Mouse (Mus musculus) gastrocnemius, adult 2 months (tissue): ENCODE results near the gene 2300002M23Rik. TPM values are rescaled to one million over a fixed set of nuclear protein-coding genes. Genes with fewer than 3 reads are reported as not detected.
A peak's percentile ranks its signal among the peaks of the same experiment; 100 is the strongest.

Experiments
- DNase-seq: peaks from one replicate; pipeline ENCODE4 v3.0.0; 2022
- H3K27ac ChIP-seq: fragments of 200-600 bp; 2 replicates; pipeline ENCODE4 v1.8.1; 2022; ENCODE audit warnings: mild to moderate bottlenecking
- H3K4me3 ChIP-seq: fragments of 200-600 bp; 2 replicates; pipeline ENCODE4 v1.8.1; 2022; ENCODE audit warnings: mild to moderate bottlenecking, moderate library complexity
- CTCF ChIP-seq: fragments of 200-600 bp; IDR thresholded peaks from 2 replicates; pipeline ENCODE4 v1.8.1; 2022; ENCODE audit warnings: antibody characterized with exemption, mild to moderate bottlenecking, moderate library complexity
- intact Hi-C: fragments of 180-260 bp; cut with DNase I; formaldehyde crosslinking; loops from one replicate; pipeline ENCODE4 v1.15.1; 2025
- total RNA-seq, 2 experiments: library from RNA; stranded (reverse); gene quantifications; 2 replicates each; pipeline ENCODE4 v1.2.3; 2021

The 2300002M23Rik gene
- total RNA-seq, 2 experiments from 2014 or later, result not detected

DNA sequence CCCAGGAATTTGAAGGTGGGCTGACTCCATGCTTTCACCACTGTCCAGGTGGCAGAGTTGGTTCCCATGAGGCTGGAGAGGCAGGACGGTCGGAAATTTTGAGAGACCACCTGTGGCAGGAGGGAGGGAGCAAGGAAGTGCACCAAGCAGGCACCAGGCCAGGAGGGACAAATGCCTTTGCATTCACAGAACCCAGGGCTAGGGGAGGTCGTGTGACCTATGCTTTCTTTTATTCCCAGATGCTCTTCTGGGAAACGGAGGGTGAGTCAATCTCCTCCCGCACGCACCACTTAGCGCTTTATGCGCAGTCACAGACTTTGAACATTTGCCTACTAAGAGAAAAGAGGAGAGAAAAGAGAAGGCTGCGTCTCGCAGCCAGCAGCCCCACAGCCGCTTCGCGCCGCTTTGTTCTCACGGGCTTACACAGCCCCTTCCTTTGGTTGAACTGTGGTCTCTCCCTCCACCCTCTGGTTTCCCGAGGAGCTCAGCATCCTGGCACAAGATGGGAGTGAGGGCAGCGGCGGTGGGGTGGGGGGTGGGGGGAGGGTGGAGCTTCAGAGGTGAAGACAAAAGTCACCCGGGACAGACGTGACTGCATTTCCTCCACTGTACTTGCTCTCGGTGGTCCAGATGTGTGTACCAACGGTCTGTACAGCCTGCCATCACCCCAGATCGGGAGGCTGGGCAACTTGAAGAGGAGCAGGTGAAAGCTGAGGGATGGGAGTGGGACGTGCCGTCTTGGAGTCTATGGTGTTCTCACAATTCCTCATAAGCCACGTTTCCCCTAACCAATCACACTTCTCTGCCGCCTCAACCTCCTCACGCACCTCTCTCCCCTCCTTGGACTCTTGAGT lies 2.1 kb downstream of the 2300002M23Rik start:
- intact Hi-C loops, result no loop called here
- no peak for DNase-seq
- no peak for TF ChIP-seq CTCF
- no peak overlapping the region for H3K27ac ChIP-seq
- H3K4me3 ChIP-seq, result no peak overlapping the region

- no peak for DNase-seq
- intact Hi-C loops, result no loop called here
- TF ChIP-seq CTCF, result no peak
- Histone ChIP-seq H3K27ac (no peak overlapping the region), H3K4me3 (no peak overlapping the region)
These were observed 3.6 kb downstream of the 2300002M23Rik start for GRCm38 (mm10) chr17:35570836-35571235.

GRCm38 (mm10) chr17:35571477-35571876 lies 4.2 kb downstream of the 2300002M23Rik start:
- TF ChIP-seq CTCF, result no peak
- intact Hi-C loops, result no loop called here

GRCm38 (mm10) chr17:35578211-35578610 lies 11.0 kb downstream of the 2300002M23Rik start:
- TF ChIP-seq CTCF, result peak; percentile 100
- Histone ChIP-seq H3K27ac (no peak overlapping the region), H3K4me3 (no peak overlapping the region)
- DNase-seq, result peak; percentile 79
- intact Hi-C loops, result no loop called here

More at GRCm38 (mm10) chr17:35571477-35571876, 4.2 kb downstream of the 2300002M23Rik start:
- DNase-seq, result no peak
- Histone ChIP-seq H3K27ac (no peak overlapping the region), H3K4me3 (no peak overlapping the region)

DNA sequence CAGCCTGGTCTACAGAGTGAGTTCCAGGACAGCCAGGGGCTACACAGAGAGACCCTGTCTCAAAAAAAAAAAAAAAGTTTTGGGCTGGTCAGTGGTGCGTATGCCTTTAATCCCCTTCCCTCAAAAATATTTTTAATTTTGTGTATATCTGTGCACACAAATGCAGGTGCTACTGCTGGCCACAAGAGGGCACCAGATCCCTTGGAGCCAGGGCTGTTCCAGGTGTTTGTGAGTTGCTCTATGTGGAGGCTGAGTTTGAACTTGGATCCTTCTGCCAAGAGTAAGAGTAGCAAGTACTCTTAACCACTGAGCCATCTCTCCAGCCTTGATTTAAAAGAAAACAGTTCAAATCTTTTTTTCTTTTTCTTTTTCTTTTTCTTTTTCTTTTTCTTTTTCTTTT lies 15.7 kb downstream of the 2300002M23Rik start:
- TF ChIP-seq CTCF, result peak; percentile 53
- DNase-seq, result no peak
- no peak overlapping the region for H3K27ac ChIP-seq
- H3K4me3 ChIP-seq, result no peak overlapping the region
- intact Hi-C loops, result no loop called here

- Histone ChIP-seq H3K4me3 (peak overlapping the region; percentile 29), H3K27ac (no peak overlapping the region)
- TF ChIP-seq CTCF, result peak; percentile 89
- peak; percentile 79 for DNase-seq
- intact Hi-C loops, result no loop called here
These were observed 17.2 kb downstream of the 2300002M23Rik start for GRCm38 (mm10) chr17:35584330-35584937.

DNA sequence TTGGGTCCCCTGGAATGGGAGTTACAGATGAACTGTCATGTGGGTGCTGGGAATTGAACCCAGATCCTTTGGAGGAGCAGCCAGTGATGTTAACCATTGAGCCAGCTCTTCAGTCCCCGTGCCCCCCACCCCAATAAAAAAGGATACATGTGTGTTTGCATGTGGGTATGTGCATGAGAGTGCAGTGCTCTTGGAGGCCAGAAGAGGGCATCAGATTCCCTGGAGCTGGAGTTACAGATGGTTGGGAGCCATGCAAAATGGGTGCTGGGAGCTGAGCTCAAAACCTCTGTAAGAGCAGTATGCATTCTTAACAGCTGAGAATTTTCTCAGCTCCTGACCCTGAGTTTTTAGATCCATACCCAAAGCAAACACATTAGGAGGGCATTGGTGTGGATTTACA lies 20.0 kb downstream of the 2300002M23Rik start:
- no peak for TF ChIP-seq CTCF
- H3K27ac ChIP-seq, result no peak overlapping the region
- intact Hi-C loops, result no loop called here
- no peak overlapping the region for H3K4me3 ChIP-seq
- DNase-seq, result no peak

DNA sequence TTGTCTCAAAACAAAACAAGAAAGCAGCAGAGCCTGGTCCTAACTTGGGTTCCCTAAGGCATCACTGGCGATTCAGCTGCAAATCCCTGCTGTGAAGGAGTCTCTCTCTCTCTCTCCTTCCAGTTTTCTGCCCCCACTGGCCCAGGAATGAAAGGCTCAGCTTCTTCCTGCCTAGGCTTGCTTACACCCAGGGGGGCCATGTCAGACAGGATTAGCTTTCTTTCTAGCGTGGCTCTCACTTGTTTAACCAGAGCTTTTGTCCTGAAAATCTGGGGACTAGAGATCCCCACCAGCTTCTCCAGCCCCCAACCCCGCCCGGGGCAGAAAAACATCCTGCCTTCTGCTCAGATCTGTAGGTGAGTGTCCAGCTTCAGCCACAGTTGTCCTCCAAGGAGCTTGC lies 21.1 kb downstream of the 2300002M23Rik start:
- intact Hi-C loops, result no loop called here
- Histone ChIP-seq H3K27ac (no peak overlapping the region), H3K4me3 (no peak overlapping the region)
- no peak for TF ChIP-seq CTCF
- DNase-seq, result no peak

- Histone ChIP-seq H3K27ac (peak overlapping the region; percentile 61), H3K4me3 (peak overlapping the region; percentile 52)
- peak; percentile 92 for TF ChIP-seq CTCF
- DNase-seq, result peak; percentile 77
- intact Hi-C loops, result loop anchor here (5.0 kb wide), 1 partner anchor 147 kb away; no protein-coding TSS in a partner anchor
These were observed 23.4 kb downstream of the 2300002M23Rik start for GRCm38 (mm10) chr17:35590410-35591218.

DNA sequence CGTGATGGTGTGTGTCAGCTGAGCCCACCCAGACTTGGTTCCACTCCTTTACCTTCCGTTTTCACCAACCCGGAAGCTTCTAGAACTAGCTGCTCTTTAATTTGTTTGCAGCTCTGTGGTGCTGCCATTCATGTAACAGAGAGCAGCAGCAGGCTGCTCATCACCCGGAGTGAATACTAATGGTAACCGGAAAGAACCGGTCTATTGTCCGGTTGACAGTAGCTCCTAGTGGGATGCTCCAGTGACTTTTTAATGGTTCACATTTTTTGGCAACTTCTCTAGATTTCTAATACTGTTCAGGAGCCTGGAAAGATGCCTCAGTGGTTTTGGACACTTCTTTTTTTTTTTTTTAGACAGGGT lies 23.9 kb downstream of the 2300002M23Rik start:
- H3K27ac ChIP-seq, result no peak overlapping the region
- H3K4me3 ChIP-seq, result peak overlapping the region; percentile 52; the same call in 1 of the 2 replicates
- DNase-seq, result no peak
- TF ChIP-seq CTCF, result no peak
- intact Hi-C loops, result loop anchor here (5.0 kb wide), 1 partner anchor 146 kb away; no protein-coding TSS in a partner anchor

- Histone ChIP-seq H3K4me3 (no peak overlapping the region), H3K27ac (no peak overlapping the region)
- intact Hi-C loops, result loop anchor here (5.0 kb wide), 1 partner anchor 146 kb away; no protein-coding TSS in a partner anchor
- TF ChIP-seq CTCF, result no peak
- no peak for DNase-seq
These were observed 24.5 kb downstream of the 2300002M23Rik start for GRCm38 (mm10) chr17:35591731-35592130.

GRCm38 (mm10) chr17:35592131-35592530 lies 24.9 kb downstream of the 2300002M23Rik start:
- DNase-seq, result no peak
- TF ChIP-seq CTCF, result no peak
- Histone ChIP-seq H3K4me3 (no peak overlapping the region), H3K27ac (no peak overlapping the region)
- intact Hi-C loops, result loop anchor here (5.0 kb wide), 1 partner anchor 145 kb away; no protein-coding TSS in a partner anchor
